Mouse (Mus musculus) heart, adult 2 months (tissue): Measurements from ENCODE around the gene Rabep1.

ENCODE experiments used
- CTCF ChIP-seq: fragments of 200-600 bp; IDR thresholded peaks from 2 replicates; pipeline ENCODE4 v1.8.1; 2022; ENCODE audit warnings: antibody characterized with exemption, mild to moderate bottlenecking, moderate library complexity
- POLR2A ChIP-seq: fragments of 200-500 bp; IDR thresholded peaks from 2 replicates; pipeline ENCODE4 v1.6.1; 2011; ENCODE audit warnings: mild to moderate bottlenecking, low read depth, low read length, control low read depth; ENCODE audit not compliant: insufficient read depth

- TF ChIP-seq CTCF (no peak), POLR2A (no peak)
Measured at GRCm38 (mm10) chr11:70871110-70871509, 26.5 kb downstream of the Rabep1 start.
